Mouse (Mus musculus) limb, embryonic 14.5 days (tissue): ENCODE data around the gene Coa6. TPM values are rescaled to one million over a fixed set of nuclear protein-coding genes. Genes with fewer than 3 reads are reported as not detected.
A peak's percentile ranks its signal among the peaks of the same experiment; 100 is the strongest.
"Not testable (repeated sequence)": the region's sequence is repeated elsewhere in the genome, so short reads cannot be mapped to it uniquely, and the experiment has no call there.

Source experiments
- ATAC-seq: fragments of 200-750 bp; cut with Nextera tagmentation; 2 replicates; pipeline ENCODE4 v1.8.0; 2017; ENCODE audit warnings: low read depth, moderate number of reproducible peaks, moderate TSS enrichment; ENCODE audit not compliant: low FRiP score
- DNase-seq: peaks from one replicate; pipeline ENCODE4 v3.0.0-alpha.2; 2015; ENCODE audit warnings: low spot score
- H3K27ac ChIP-seq: fragments of 300-500 bp; sonication (generic); replicated peaks from 2 replicates; pipeline ENCODE4 v1.5.1; 2014; ENCODE audit warnings: low read depth, mild to moderate bottlenecking, low read length, moderate library complexity, mixed read lengths
- H3K27me3 ChIP-seq: fragments of 300-500 bp; sonication (generic); 2 replicates; pipeline ENCODE4 v1.6.1; 2014; ENCODE audit warnings: low read length, mixed read lengths; ENCODE audit not compliant: control insufficient read depth, insufficient read depth
- H3K36me3 ChIP-seq: fragments of 300-500 bp; sonication (generic); 2 replicates; pipeline ENCODE4 v1.6.1; 2014; ENCODE audit warnings: mild to moderate bottlenecking, low read length, moderate library complexity, mixed read lengths; ENCODE audit not compliant: control insufficient read depth, insufficient read depth
- H3K4me1 ChIP-seq: fragments of 300-500 bp; sonication (generic); 2 replicates; pipeline ENCODE4 v1.6.1; 2014; ENCODE audit warnings: antibody characterized with exemption, low read length, mixed read lengths; ENCODE audit not compliant: control insufficient read depth, insufficient read depth
- H3K4me2 ChIP-seq: fragments of 300-500 bp; sonication (generic); replicated peaks from 2 replicates; pipeline ENCODE4 v1.6.1; 2014; ENCODE audit warnings: low read depth, mild to moderate bottlenecking, low read length, moderate library complexity; ENCODE audit not compliant: severe bottlenecking
- H3K4me3 ChIP-seq: fragments of 300-500 bp; sonication (generic); replicated peaks from 2 replicates; pipeline ENCODE4 v1.5.1; 2014; ENCODE audit warnings: low read length
- H3K9ac ChIP-seq: fragments of 300-500 bp; sonication (generic); 2 replicates; pipeline ENCODE4 v1.6.1; 2014; ENCODE audit warnings: mild to moderate bottlenecking, low read depth, low read length, moderate library complexity; ENCODE audit not compliant: severe bottlenecking
- H3K9me3 ChIP-seq: fragments of 300-500 bp; sonication (generic); 2 replicates; pipeline ENCODE4 v1.6.1; 2016; ENCODE audit warnings: low read length; ENCODE audit not compliant: control insufficient read depth
- POLR2A ChIP-seq: fragments of 200-500 bp; IDR thresholded peaks from 2 replicates; pipeline ENCODE4 v1.8.0; 2012; ENCODE audit warnings: inconsistent platforms, mild to moderate bottlenecking, moderate library complexity, borderline replicate concordance; ENCODE audit not compliant: insufficient read depth, insufficient read length; ENCODE audit errors: extremely low read depth
- WGBS: fragments of 180-500 bp; shearing (Covaris S2); extraction: QIAGEN DNeasy Blood & Tissue Kit; methylation state at CpG from one replicate; pipeline ENCODE4 v1.1.7; 2014; 5-methylcytosine and 5-hydroxymethylcytosine counted together
- polyA plus RNA-seq, 2 experiments: library from polyadenylated mRNA; depleted of rRNA in 1 of 2; stranded (reverse) in 1 of 2; unstranded in 1 of 2; fragments of >200 nt; fragmentation: Nextera tagmentation in 1 of 2; extraction: Ambion mirVana in 1 of 2; gene quantifications; 2 replicates each; pipeline versions ENCODE4 v1.2.1 to v1.2.3; 2012 to 2014

Gene Coa6
- polyA plus RNA-seq, 2 experiments, result 38.9 to 51.1 TPM

DNA sequence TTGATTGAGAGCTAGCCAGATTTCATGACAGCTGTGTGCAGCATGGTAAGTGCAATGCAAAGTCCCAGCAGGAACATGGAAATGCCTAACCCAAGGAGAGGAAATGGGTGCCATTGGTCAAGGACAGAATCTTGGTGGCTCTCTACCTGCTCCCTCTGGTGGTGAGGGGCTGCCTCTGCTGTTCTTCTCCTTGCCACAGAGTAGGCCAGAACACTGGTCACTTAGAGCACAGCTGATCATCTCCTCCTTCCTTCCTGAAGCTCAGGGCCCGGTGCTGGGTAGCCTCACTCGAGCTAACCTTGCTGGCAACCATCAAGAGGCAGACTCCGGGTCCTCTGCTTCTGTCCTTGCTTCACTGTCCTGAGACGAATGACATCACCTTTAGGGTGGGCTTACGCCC, 39.6 kb upstream of the Coa6 start:
- WGBS, result 70% methylated on average over 5 of the region's 5 CpGs
- DNase-seq, result peak; percentile 9

GRCm38 (mm10) chr8:126387566-126387965, 34.7 kb upstream of the Coa6 start:
- TF ChIP-seq POLR2A, result no peak
- Histone ChIP-seq H3K9ac (no peak overlapping the region), H3K9me3 (no peaks in the 10 kb centered on the region), H3K36me3 (no peaks in the 10 kb centered on the region), H3K4me3 (no peak overlapping the region), H3K4me1 (no peaks in the 10 kb centered on the region), H3K4me2 (no peak overlapping the region), H3K27ac (no peak overlapping the region), H3K27me3 (no peaks in the 10 kb centered on the region)
- no peak for ATAC-seq
- no peak for DNase-seq
- WGBS, result 82% methylated on average over 4 of the region's 4 CpGs

More for the DNA sequence above, 39.6 kb upstream of the Coa6 start:
- Histone ChIP-seq H3K4me2 (no peak overlapping the region), H3K9me3 (no peaks in the 10 kb centered on the region), H3K4me1 (no peaks in the 10 kb centered on the region), H3K4me3 (no peak overlapping the region), H3K9ac (no peak overlapping the region), H3K27ac (no peak overlapping the region), H3K27me3 (no peaks in the 10 kb centered on the region), H3K36me3 (no peaks in the 10 kb centered on the region)
- ATAC-seq, result no peak
- TF ChIP-seq POLR2A, result no peak

- no peak overlapping the region for H3K4me3 ChIP-seq
- no peaks in the 10 kb centered on the region for H3K36me3 ChIP-seq
- H3K9me3 ChIP-seq, result no peaks in the 10 kb centered on the region
- 49% methylated on average over 2 of the region's 2 CpGs for WGBS
- no peak for ATAC-seq
- H3K4me2 ChIP-seq, result no peak overlapping the region
- TF ChIP-seq POLR2A, result no peak
- peak overlapping the region; percentile 12; the same call in 1 of the 2 replicates for H3K9ac ChIP-seq
- H3K4me1 ChIP-seq, result no peaks in the 10 kb centered on the region
- peak; percentile 21 for DNase-seq
- H3K27ac ChIP-seq, result no peak overlapping the region
- H3K27me3 ChIP-seq, result no peaks in the 10 kb centered on the region
Measured at GRCm38 (mm10) chr8:126391541-126391940, 30.8 kb upstream of the Coa6 start.

DNA sequence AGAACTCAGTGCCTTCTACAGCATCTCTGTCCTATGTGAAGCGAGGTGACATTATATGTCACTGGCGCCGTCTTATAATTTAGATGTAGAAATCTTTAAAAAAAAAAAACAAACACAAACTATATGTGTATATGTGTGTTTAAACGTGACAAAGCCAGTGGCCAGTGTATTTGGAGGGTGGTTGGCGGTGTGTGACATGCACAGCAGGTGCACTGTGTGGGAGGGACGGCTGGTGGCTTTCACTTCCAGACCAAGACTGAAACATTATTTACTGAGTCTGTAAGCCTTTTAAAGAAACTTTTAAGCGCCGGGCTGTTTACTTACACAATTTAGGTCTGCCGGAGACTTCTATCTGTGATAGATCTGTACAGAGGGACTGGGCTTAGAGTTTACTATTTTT, 26.9 kb upstream of the Coa6 start:
- Histone ChIP-seq H3K27me3 (no peaks in the 10 kb centered on the region), H3K9ac (no peak overlapping the region), H3K4me2 (no peak overlapping the region)

DNA sequence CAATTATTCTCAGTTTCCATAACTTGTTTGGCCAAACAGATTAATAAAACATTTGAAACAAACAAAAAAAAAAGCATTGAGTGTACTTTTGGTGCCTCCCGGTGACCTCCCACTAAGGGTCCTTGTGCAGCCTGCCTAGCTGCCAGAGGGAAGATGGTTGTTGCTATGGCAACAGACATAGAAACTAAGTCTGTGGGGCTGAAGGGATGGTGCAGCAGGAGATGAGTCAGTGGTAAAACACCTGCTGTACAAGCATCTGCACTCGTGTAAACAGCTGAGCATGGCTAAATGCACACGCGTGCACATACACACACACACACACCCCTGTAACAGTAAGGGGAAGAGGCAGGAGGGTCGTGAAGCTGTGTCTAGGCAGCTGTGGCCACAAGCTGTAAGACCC, 26.4 kb upstream of the Coa6 start:
- TF ChIP-seq POLR2A, result no peak
- Histone ChIP-seq H3K27ac (no peak overlapping the region), H3K4me1 (no peaks in the 10 kb centered on the region), H3K36me3 (no peaks in the 10 kb centered on the region), H3K4me3 (no peak overlapping the region), H3K4me2 (no peak overlapping the region), H3K9me3 (no peaks in the 10 kb centered on the region), H3K27me3 (no peaks in the 10 kb centered on the region), H3K9ac (no peak overlapping the region)
- ATAC-seq, result no peak
- DNase-seq, result no peak
- 71% methylated on average over 5 of the region's 5 CpGs for WGBS

More for the DNA sequence above, 26.9 kb upstream of the Coa6 start:
- Histone ChIP-seq H3K4me1 (no peaks in the 10 kb centered on the region), H3K27ac (no peak overlapping the region), H3K36me3 (no peaks in the 10 kb centered on the region), H3K9me3 (no peaks in the 10 kb centered on the region), H3K4me3 (no peak overlapping the region)
- DNase-seq (no peak), ATAC-seq (no peak)
- TF ChIP-seq POLR2A, result no peak
- WGBS, result 84% methylated on average over 9 of the region's 9 CpGs

DNA sequence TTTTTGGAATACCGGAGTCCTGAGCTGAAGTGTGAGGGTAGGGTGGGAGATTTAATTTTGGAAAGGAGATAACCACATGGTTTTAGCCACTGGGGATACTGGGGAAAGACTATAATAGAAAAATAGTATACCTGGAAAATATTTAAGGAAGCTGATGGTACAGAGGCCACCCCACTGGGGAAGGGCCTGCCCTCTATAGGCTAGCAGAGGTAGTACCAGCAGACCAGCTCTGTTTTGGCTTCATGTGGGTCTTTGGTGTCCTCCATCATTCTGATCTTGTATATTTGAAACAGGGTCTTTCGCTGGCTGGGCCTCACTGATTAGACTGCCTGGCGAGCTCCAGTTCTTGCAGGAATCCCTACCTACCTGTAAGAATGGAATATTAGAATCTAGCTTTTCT, 24.0 kb upstream of the Coa6 start:
- DNase-seq, result no peak
- no peak overlapping the region for H3K4me2 ChIP-seq

DNA sequence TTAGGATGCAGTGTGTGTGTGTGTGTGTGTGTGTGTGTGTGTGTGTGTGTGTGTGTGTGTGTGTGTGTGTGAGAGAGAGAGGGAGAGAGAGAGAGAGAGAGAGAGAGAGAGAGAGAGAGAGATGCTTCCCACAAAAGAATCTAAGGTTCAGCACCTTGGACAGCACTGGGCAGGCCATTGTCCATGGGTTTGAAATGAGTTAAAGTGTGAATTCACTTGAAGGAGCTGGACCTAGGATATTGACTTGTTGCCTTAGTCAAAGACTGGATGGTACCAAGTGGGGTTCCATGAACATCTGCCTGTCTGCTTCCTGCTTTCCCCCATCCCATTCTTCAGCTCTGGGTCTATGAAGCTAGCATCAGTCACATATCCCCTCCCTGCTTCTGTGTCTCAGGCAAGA, 17.8 kb upstream of the Coa6 start:
- DNase-seq, result peak; percentile 59
- not testable (repeated sequence) for ATAC-seq, H3K9ac ChIP-seq

More for the DNA sequence above, 24.0 kb upstream of the Coa6 start:
- Histone ChIP-seq H3K27me3 (no peaks in the 10 kb centered on the region), H3K4me3 (no peak overlapping the region), H3K27ac (no peak overlapping the region), H3K9ac (no peak overlapping the region), H3K9me3 (no peaks in the 10 kb centered on the region), H3K36me3 (no peaks in the 10 kb centered on the region), H3K4me1 (no peaks in the 10 kb centered on the region)
- TF ChIP-seq POLR2A, result no peak
- WGBS, result 72% methylated on average over 3 of the region's 3 CpGs
- ATAC-seq, result no peak

More for the DNA sequence above, 17.8 kb upstream of the Coa6 start:
- H3K4me3 ChIP-seq, H3K9me3 ChIP-seq, H3K36me3 ChIP-seq, H3K27me3 ChIP-seq, H3K4me2 ChIP-seq, H3K27ac ChIP-seq, H3K4me1 ChIP-seq: not testable (repeated sequence)
